Mouse (Mus musculus): ENCODE data around the gene Rnf113a2. TPM values are rescaled to one million over a fixed set of nuclear protein-coding genes. Genes with fewer than 3 reads are reported as not detected.
A peak's percentile ranks its signal among the peaks of the same experiment; 100 is the strongest.

Rnf113a2 gene
- total and polyA plus RNA-seq, 3 experiments = 0.10 to 0.15 TPM; not detected in 1

DNA sequence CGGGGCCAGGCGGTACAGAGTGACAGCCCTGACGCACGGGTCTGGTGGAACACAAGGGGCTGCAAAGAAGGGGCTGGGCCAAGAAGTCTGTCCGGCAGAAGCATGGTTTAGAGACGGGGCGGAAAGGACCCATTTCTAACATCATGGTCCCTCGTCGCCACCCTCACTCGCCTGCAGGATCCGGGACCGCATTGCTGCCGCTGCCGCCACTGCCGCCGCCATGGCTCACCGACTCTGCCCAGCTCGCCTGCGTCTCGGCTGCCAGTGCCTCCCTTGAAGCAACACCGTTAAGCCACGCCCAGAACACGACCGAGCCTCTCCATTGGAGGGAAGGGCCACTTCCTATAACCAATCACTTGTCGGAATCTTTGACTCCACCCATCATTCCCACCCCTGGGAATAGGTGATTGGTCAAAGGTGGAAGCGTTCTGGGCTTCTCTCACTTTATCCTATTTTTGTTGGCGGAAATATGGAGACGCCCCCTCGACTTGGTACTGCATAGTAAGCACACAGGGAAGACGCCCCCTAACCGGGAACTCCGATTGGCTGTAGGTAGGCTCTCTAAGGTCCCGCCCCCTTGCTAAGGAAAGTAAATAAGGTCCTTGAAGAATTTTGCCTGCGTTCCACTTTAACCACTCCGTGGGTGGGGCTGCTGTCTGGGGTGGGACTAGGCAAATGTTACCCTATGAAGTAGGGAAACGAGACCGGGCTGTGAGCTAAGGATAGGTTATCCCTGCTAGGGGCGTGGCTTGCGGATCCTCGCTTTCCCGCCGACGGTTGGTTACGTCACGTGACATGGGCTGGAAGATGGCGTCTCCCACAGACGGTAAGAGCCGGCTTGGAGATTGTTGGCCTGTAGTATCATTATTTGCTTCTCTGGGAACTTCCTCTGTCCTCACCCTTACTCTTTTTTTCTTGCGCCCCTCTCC is 34.0 kb downstream of the Rnf113a2 start, which contains the start of the genes Aldh6a1 and Lin52:
Aldh6a1 (minus strand) TSS at position 287 of the 929 bp plus-strand sequence.
Lin52 (plus strand) TSS at position 705 of the 929 bp plus-strand sequence.
- Histone ChIP-seq H3K79me2 (ENCODE audit: control insufficient read depth, insufficient read depth, low read length, poor library complexity) (peaks cover 13% of the 10 kb centered on the region), H3K4me1 (ENCODE audit: control insufficient read depth in 1 of 2, insufficient read depth in 2 of 2, low read length in 2 of 2) (peaks cover 3 to 12% of the 10 kb centered on the region in 2 experiments; a peak in 3 of 4 replicates), H3K27ac (ENCODE audit: control insufficient read depth, low read depth, low read length) (peak within 1 kb of the TSS; percentile 78), H3K4me3 (ENCODE audit: control insufficient read depth in 1 of 2, insufficient read depth in 1 of 2, low read depth in 2 of 2, low read length in 2 of 2) (peak within 1 kb of the TSS; percentile 85 to 89), H3K27me3 (ENCODE audit: control insufficient read depth in 1 of 2, insufficient read depth in 2 of 2, low read length in 2 of 2) (no peaks in the 10 kb centered on the region), H3K36me3 (ENCODE audit: control insufficient read depth in 1 of 2, insufficient read depth in 2 of 2, low read length in 2 of 2) (peaks cover 0 to 17% of the 10 kb centered on the region in 2 experiments; a peak in 2 of 4 replicates), H3K9ac (ENCODE audit: control insufficient read depth, low read depth, low read length, poor library complexity, severe bottlenecking) (peak within 1 kb of the TSS; percentile 87), H3K9me3 (replicated peaks; ENCODE audit: insufficient read depth, low read length) (no peaks in the 10 kb centered on the region)
- DNase-seq (ENCODE audit: low read depth, low spot score) = peak; percentile 100
- TF ChIP-seq RCOR1 (IDR thresholded peaks at IDR 0.05; ENCODE audit: low read depth, low read length) = no peak
- peak; percentile 60 for TF ChIP-seq TCF12 (IDR thresholded peaks at IDR 0.05; ENCODE audit: low read depth, low read length)
- no peak; the same call in 1 of the 2 replicates for TF ChIP-seq ZMIZ1 (IDR thresholded peaks at IDR 0.05; ENCODE audit: low read depth, low read length)
- TF ChIP-seq SIN3A (IDR thresholded peaks at IDR 0.05; ENCODE audit: low read length) = peak; percentile 74
- peak; percentile 77 for TF ChIP-seq TBP (IDR thresholded peaks at IDR 0.05; ENCODE audit: low read depth, low read length)
- 0 out of 2 replicates have a peak, but pooled peaks have one; percentile 12 for TF ChIP-seq NRF1 (IDR thresholded peaks at IDR 0.05; ENCODE audit: insufficient read depth, low read depth, low read length, poor library complexity, severe bottlenecking)
- TF ChIP-seq MEF2A (IDR thresholded peaks at IDR 0.05; ENCODE audit: extremely low read depth, insufficient replicate concordance, low read depth, low read length, poor library complexity, severe bottlenecking) = no peak
- TF ChIP-seq BHLHE40 (IDR thresholded peaks at IDR 0.05; ENCODE audit: borderline replicate concordance, low read depth, low read length) = peak; percentile 77; the same call in 1 of the 2 replicates
- no peak for TF ChIP-seq MAZ (IDR thresholded peaks at IDR 0.05; ENCODE audit: low read depth, low read length)
- no peak for TF ChIP-seq GABPA (IDR thresholded peaks at IDR 0.05; ENCODE audit: low read depth, low read length)
- TF ChIP-seq HCFC1 (IDR thresholded peaks at IDR 0.05; ENCODE audit: low read depth, low read length) = peak; percentile 80
- peak; percentile 96 for TF ChIP-seq USF1 (IDR thresholded peaks at IDR 0.05; ENCODE audit: low read depth, low read length)
- peak; percentile 70 to 80; a peak in 3 of 4 replicates for TF ChIP-seq POLR2A (IDR thresholded peaks at IDR 0.05; ENCODE audit: control insufficient read depth in 1 of 2, insufficient read depth in 1 of 2, low read depth in 1 of 2, low read length in 2 of 2, poor library complexity in 1 of 2)
- TF ChIP-seq ETS1 (IDR thresholded peaks at IDR 0.05; ENCODE audit: low read depth, low read length) = no peak; the same call in 1 of the 2 replicates
- TF ChIP-seq UBTF (IDR thresholded peaks at IDR 0.05; ENCODE audit: borderline replicate concordance, insufficient read depth, low read depth, low read length) = no peak
- peak; percentile 60 for TF ChIP-seq NELFE (IDR thresholded peaks at IDR 0.05; ENCODE audit: low read depth, low read length)
- peak; percentile 72 for TF ChIP-seq ELF1 (IDR thresholded peaks at IDR 0.05; ENCODE audit: low read depth, low read length)
- 0 out of 2 replicates have a peak, but pooled peaks have one; percentile 48 for TF ChIP-seq POLR2AphosphoS2 (IDR thresholded peaks at IDR 0.05; ENCODE audit: low read length)
- TF ChIP-seq EP300 (IDR thresholded peaks at IDR 0.05; ENCODE audit: low read depth in 1 of 2, low read length in 2 of 2) = no peak
- TF ChIP-seq ZC3H11A (IDR thresholded peaks at IDR 0.05; ENCODE audit: low read depth, low read length) = no peak
- peak; percentile 77 to 80 for TF ChIP-seq USF2 (IDR thresholded peaks at IDR 0.05; ENCODE audit: borderline replicate concordance in 1 of 2, insufficient read depth in 1 of 2, low read depth in 1 of 2, low read length in 2 of 2)
- peak; percentile 84 for TF ChIP-seq MAX (IDR thresholded peaks at IDR 0.05; ENCODE audit: low read length)
- TF ChIP-seq ZKSCAN1 (IDR thresholded peaks at IDR 0.05; ENCODE audit: low read depth, low read length) = no peak
- TF ChIP-seq KAT2A (conservative IDR thresholded peaks at IDR 0.05; ENCODE audit: low read depth, low read length) = no peak
- no peak for TF ChIP-seq RAD21 (IDR thresholded peaks at IDR 0.05; ENCODE audit: low read depth, low read length)
- no peak for TF ChIP-seq TAL1 (IDR thresholded peaks at IDR 0.05; ENCODE audit: low read length)
- TF ChIP-seq MAFK (IDR thresholded peaks at IDR 0.05; ENCODE audit: borderline replicate concordance, low read depth, low read length) = no peak
- peak; percentile 88 for TF ChIP-seq MYB (IDR thresholded peaks at IDR 0.05; ENCODE audit: low read depth, low read length)
- no peak for TF ChIP-seq CTCF (IDR thresholded peaks at IDR 0.05 in 2 of 3, conservative IDR thresholded peaks at IDR 0.05 in 1 of 3; ENCODE audit: control insufficient read depth in 1 of 3, insufficient read depth in 1 of 3, low read depth in 2 of 3, low read length in 3 of 3, poor library complexity in 1 of 3, severe bottlenecking in 1 of 3)
- TF ChIP-seq SMC3 (IDR thresholded peaks at IDR 0.05; ENCODE audit: low read depth, low read length) = no peak
- no peak for TF ChIP-seq GATA1 (IDR thresholded peaks at IDR 0.05; ENCODE audit: low read depth, low read length)
- TF ChIP-seq JUND (IDR thresholded peaks at IDR 0.05; ENCODE audit: low read depth, low read length) = no peak
- TF ChIP-seq CHD1 (IDR thresholded peaks at IDR 0.05; ENCODE audit: low read depth, low read length) = no peak
- TF ChIP-seq CHD2 (IDR thresholded peaks at IDR 0.05; ENCODE audit: low read length) = peak; percentile 62
- TF ChIP-seq POLR2AphosphoS5 (IDR thresholded peaks at IDR 0.05; ENCODE audit: borderline replicate concordance, low read depth, low read length) = no peak; the same call in 1 of the 2 replicates

Measured in MEL (cell line).